Mouse (Mus musculus): ENCODE results near the gene Gm5485.

DNA sequence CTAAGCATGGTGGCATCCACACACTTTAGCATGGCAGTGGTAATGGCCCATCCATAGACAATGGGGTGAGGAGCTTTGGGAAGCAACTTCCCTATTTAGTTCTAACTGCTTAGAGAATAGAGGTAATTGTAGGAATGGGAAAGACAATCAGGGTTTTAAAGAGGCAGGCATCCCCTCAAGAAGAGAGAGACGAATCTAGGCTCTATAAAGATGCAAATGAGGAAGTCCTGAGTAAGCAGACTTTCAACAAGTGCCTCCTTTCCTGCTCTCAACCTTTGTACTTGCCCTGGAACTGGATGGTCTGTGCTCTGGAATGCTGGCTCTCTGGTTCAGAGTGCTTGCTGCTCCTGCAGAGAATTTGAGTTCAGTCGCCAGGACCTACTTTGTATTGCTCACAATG is 10.3 kb upstream of the Gm5485 start:
- no peak for TF ChIP-seq CTCF (IDR thresholded peaks at IDR 0.05; ENCODE audit: borderline replicate concordance, control insufficient read depth, extremely low read depth, insufficient read depth, low read length, poor library complexity)
- TF ChIP-seq POLR2A (IDR thresholded peaks at IDR 0.05; ENCODE audit: control insufficient read depth, extremely low read depth, insufficient read depth, low read length, poor library complexity), result no peak
